In genomic region chr2:26360772-26361171, GRCm38 (mm10) we compare ENCODE assay signal across 11 mouse cellular contexts. TPM values are rescaled to one million over a fixed set of nuclear protein-coding genes. Genes with fewer than 3 reads are reported as not detected.
DNase-seq lines count a peak whose midpoint lies in the region; ATAC-seq and TF ChIP-seq lines count a peak whose summit lies in the region.
"Had no signal": no experiment of that assay in that cellular context is flagged by ENCODE, and none has a peak within 500 bp of the region (broad histone marks: within the 10 kb centered on the region; RNA-seq: fewer than 3 reads in every experiment).

Gene Card9, minus strand, starts transcription at chr2:26360918.

- no peak within 1 kb of the TSS for H3K9ac ChIP-seq in hindbrain, postnatal 0 days (replicated peaks; ENCODE audit: low read length)
- H3K9ac ChIP-seq in liver, embryonic 11.5 days (ENCODE audit: low read depth, low read length) = no peak within 1 kb of the TSS
- H3K9ac ChIP-seq: lung, embryonic 15.5 days had no signal

- no peak for TF ChIP-seq POLR2A in bone marrow macrophage, adult 2 months (IDR thresholded peaks at IDR 0.05; ENCODE audit: borderline replicate concordance, low read depth, low read length)

- 57% methylated on average over 3 of the region's 3 CpGs for WGBS in hindbrain, postnatal 0 days
- 56% methylated on average over 3 of the region's 3 CpGs for WGBS in hindbrain, embryonic 10.5 days
- 27% methylated on average over 3 of the region's 3 CpGs for WGBS in liver, embryonic 11.5 days

- peaks cover 9% of the 10 kb centered on the region; the same call in 1 of the 2 replicates for H3K36me3 ChIP-seq in hindbrain, postnatal 0 days (ENCODE audit: insufficient read depth, low read length)
- peaks cover 35% of the 10 kb centered on the region for H3K36me3 ChIP-seq in hindbrain, embryonic 10.5 days
- H3K36me3 ChIP-seq in liver, embryonic 11.5 days (ENCODE audit: control insufficient read depth, insufficient read depth, low read length) = peaks cover 17% of the 10 kb centered on the region

- no peak for TF ChIP-seq CTCF in hindbrain, postnatal 0 days (IDR thresholded peaks at IDR 0.05; ENCODE audit: low read depth)
- TF ChIP-seq CTCF in bone marrow macrophage, adult 2 months (IDR thresholded peaks at IDR 0.05; ENCODE audit: low read depth, low read length) = no peak

- H3K4me1 ChIP-seq in hindbrain, postnatal 0 days (ENCODE audit: insufficient read depth, low read length) = no peaks in the 10 kb centered on the region
- H3K4me1 ChIP-seq in hindbrain, embryonic 10.5 days (replicated peaks) = peaks cover 9% of the 10 kb centered on the region; the same call in 1 of the 2 replicates
- peaks cover 26% of the 10 kb centered on the region for H3K4me1 ChIP-seq in bone marrow macrophage, adult 2 months (ENCODE audit: control insufficient read depth, insufficient read depth, low read length)
- no peaks in the 10 kb centered on the region for H3K4me1 ChIP-seq in liver, embryonic 11.5 days (replicated peaks; ENCODE audit: control insufficient read depth, insufficient read depth, low read length)

- no peak within 1 kb of the TSS for H3K4me3 ChIP-seq in hindbrain, postnatal 0 days (ENCODE audit: low read length)
- H3K4me3 ChIP-seq in hindbrain, embryonic 10.5 days = no peak within 1 kb of the TSS
- H3K4me3 ChIP-seq in bone marrow macrophage, adult 2 months (ENCODE audit: insufficient read depth, low read length) = peak within 1 kb of the TSS; percentile 77
- H3K4me3 ChIP-seq in liver, embryonic 11.5 days (ENCODE audit: low read depth, low read length) = no peak within 1 kb of the TSS
- H3K4me3 ChIP-seq: lung, embryonic 15.5 days had no signal

- H3K9me3 ChIP-seq in hindbrain, postnatal 0 days (ENCODE audit: low read length) = no peaks in the 10 kb centered on the region
- no peaks in the 10 kb centered on the region for H3K9me3 ChIP-seq in hindbrain, embryonic 10.5 days
- H3K9me3 ChIP-seq in liver, embryonic 11.5 days (ENCODE audit: control insufficient read depth, low read length) = no peaks in the 10 kb centered on the region
- H3K9me3 ChIP-seq: lung, embryonic 15.5 days had no signal

- intact Hi-C loops in left cerebral cortex, postnatal 4 days (cut with DNase I) = no loop called here

- H3K27ac ChIP-seq in hindbrain, postnatal 0 days = peak within 1 kb of the TSS; percentile 37; the same call in 1 of the 2 replicates
- H3K27ac ChIP-seq in hindbrain, embryonic 10.5 days = no peak within 1 kb of the TSS
- H3K27ac ChIP-seq in bone marrow macrophage, adult 2 months (ENCODE audit: insufficient read depth, low read depth, low read length) = peak within 1 kb of the TSS; percentile 77
- H3K27ac ChIP-seq in liver, embryonic 11.5 days (ENCODE audit: low read depth, low read length) = no peak within 1 kb of the TSS
- H3K27ac ChIP-seq: lung, embryonic 15.5 days had no signal

- DNase-seq in hindbrain, postnatal 0 days (ENCODE audit: low spot score) = no peak
- no peak for DNase-seq in hindbrain, embryonic 10.5 days (ENCODE audit: low spot score)
- no peak for DNase-seq in liver, embryonic 11.5 days (ENCODE audit: low spot score)
- DNase-seq in left cerebral cortex, adult 18-20 months (ENCODE audit: low spot score in 2 of 2) = no peak
- DNase-seq in left cerebral cortex, postnatal 4 days = no peak
- no peak for DNase-seq in kidney, adult 18-20 months
- DNase-seq: kidney, postnatal 25 days had no signal

- ATAC-seq in hindbrain, postnatal 0 days = no peak
- peak; percentile 42; the same call in 1 of the 2 replicates for ATAC-seq in liver, embryonic 11.5 days (replicated peaks; ENCODE audit: low FRiP score)
- peak; percentile 77 for ATAC-seq in monocyte, adult 5-6 weeks (replicated peaks; ENCODE audit: insufficient number of reproducible peaks, low FRiP score, low TSS enrichment, poor library complexity, severe bottlenecking)
- ATAC-seq: CD4-positive, CD25-positive, alpha-beta regulatory T cell, adult 4 months had no signal

- no peaks in the 10 kb centered on the region for H3K27me3 ChIP-seq in hindbrain, postnatal 0 days (ENCODE audit: insufficient read depth, low read length)
- H3K27me3 ChIP-seq in hindbrain, embryonic 10.5 days (ENCODE audit: insufficient read depth, poor library complexity, severe bottlenecking) = no peaks in the 10 kb centered on the region
- H3K27me3 ChIP-seq in liver, embryonic 11.5 days (replicated peaks; ENCODE audit: control insufficient read depth, insufficient read depth, low read length) = no peaks in the 10 kb centered on the region
- H3K27me3 ChIP-seq: lung, embryonic 15.5 days had no signal

- H3K4me2 ChIP-seq in hindbrain, postnatal 0 days (ENCODE audit: low read depth, low read length) = no peak within 1 kb of the TSS
- H3K4me2 ChIP-seq in liver, embryonic 11.5 days = peak within 1 kb of the TSS; percentile 2; the same call in 1 of the 2 replicates
- H3K4me2 ChIP-seq: lung, embryonic 15.5 days had no signal

RNA-seq across cellular contexts. Expression of gene Card9, which starts in this region (rescaled TPM):
- total RNA-seq in hindbrain, postnatal 0 days (2014; rRNA removed) = 2.0 and 24.2 TPM in 2 replicates
- polyA plus RNA-seq in hindbrain, postnatal 0 days (2015; fragmentation: Nextera tagmentation; extraction: Ambion mirVana) = 1.5 and 1.6 TPM in 2 replicates
- polyA plus RNA-seq in hindbrain, embryonic 10.5 days (2016; fragmentation: Nextera tagmentation; extraction: Ambion mirVana) = 0.62 and 1.1 TPM in 2 replicates
- 72.6 and 76.8 TPM in 2 replicates for polyA plus RNA-seq in bone marrow macrophage, adult 2 months (2012; ENCODE audit: insufficient read depth, insufficient read length, missing spikeins)
- 1.1 and 1.7 TPM in 2 replicates for polyA plus RNA-seq in liver, embryonic 11.5 days (2014; fragmentation: Nextera tagmentation; extraction: Ambion mirVana)
- total RNA-seq in monocyte, adult 5-6 weeks (2017) = 82.3 to 116 TPM (median 106 TPM) in 3 replicates
- total RNA-seq in left cerebral cortex, adult 18-20 months (2021) = 1 to 10 TPM; 1.2 to 2.6 TPM
- total RNA-seq in left cerebral cortex, postnatal 4 days (2021) = 1 to 10 TPM; 1.1 to 1.4 TPM

Comparison
In these comparisons a context has a peak if more than half of its experiments do, and no peak if none do; other contexts are left out.
1. RNA of gene Card9 (polyA plus RNA-seq): 72.6 to 76.8 TPM in bone marrow macrophage, adult 2 months; 1.1 to 1.7 TPM in liver, embryonic 11.5 days, 1.5 to 1.6 TPM in hindbrain, postnatal 0 days and 0.62 to 1.1 TPM in hindbrain, embryonic 10.5 days; every median in the first group is over 10 times any median in the second.
2. H3K27ac ChIP-seq: peak in hindbrain, postnatal 0 days (single experiment) and bone marrow macrophage, adult 2 months (single experiment); none in hindbrain, embryonic 10.5 days (single experiment) and liver, embryonic 11.5 days (single experiment).